Comparison of ENCODE assay signal across 25 mouse cellular contexts in the genomic region with DNA sequence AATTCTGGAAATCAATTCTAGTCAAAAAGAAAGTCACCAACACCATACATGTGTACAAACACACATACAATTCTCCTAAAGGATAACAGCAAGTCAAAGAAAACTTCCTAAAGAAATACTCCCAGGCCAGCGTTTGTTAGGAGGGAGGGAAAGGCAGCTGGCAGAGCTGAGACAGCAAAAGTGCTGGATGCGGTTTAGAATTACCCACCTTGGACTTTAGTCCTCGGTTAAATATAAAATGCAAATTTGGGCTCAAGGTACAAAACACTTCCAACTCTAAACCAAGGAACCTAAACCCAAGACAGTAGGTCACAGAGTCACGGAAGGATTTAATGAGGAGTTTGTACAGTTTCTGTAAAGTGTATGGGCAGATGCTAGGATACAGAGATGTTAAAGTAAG. TPM values are rescaled to one million over a fixed set of nuclear protein-coding genes. Genes with fewer than 3 reads are reported as not detected.
A peak's percentile ranks its signal among the peaks of the same experiment; 100 is the strongest.
DNase-seq lines count a peak whose midpoint lies in the region; ATAC-seq lines count a peak whose summit lies in the region.
"Had no signal": no experiment of that assay in that cellular context is flagged by ENCODE, and none has a peak within 500 bp of the region (broad histone marks: within the 10 kb centered on the region; RNA-seq: fewer than 3 reads in every experiment).

No protein-coding gene starts in this region.

- H3K36me3 ChIP-seq in intestine, embryonic 15.5 days: no peaks in the 10 kb centered on the region

- 65% methylated on average over 4 of the region's 4 CpGs for WGBS in intestine, embryonic 15.5 days

- H3K9ac ChIP-seq in intestine, embryonic 15.5 days: no peak overlapping the region
- H3K9ac ChIP-seq: embryonic facial prominence, embryonic 12.5 days; forebrain, embryonic 15.5 days; heart, embryonic 12.5 days; hindbrain, embryonic 15.5 days; stomach, embryonic 15.5 days had no signal

- peaks cover 9% of the 10 kb centered on the region; the same call in 1 of the 2 replicates for H3K4me1 ChIP-seq in intestine, embryonic 15.5 days (replicated peaks)

- no peak overlapping the region for H3K4me3 ChIP-seq in intestine, embryonic 15.5 days (replicated peaks)
- H3K4me3 ChIP-seq: embryonic facial prominence, embryonic 12.5 days; erythroblast, embryonic 14.5 days; heart, embryonic 12.5 days had no signal

- H3K27me3 ChIP-seq in intestine, embryonic 15.5 days (replicated peaks): no peaks in the 10 kb centered on the region
- H3K27me3 ChIP-seq: embryonic facial prominence, embryonic 12.5 days; forebrain, embryonic 15.5 days; heart, embryonic 12.5 days; hindbrain, embryonic 15.5 days; lung, embryonic 15.5 days; neural tube, embryonic 13.5 days; stomach, embryonic 15.5 days had no signal

- 0 out of 2 replicates have a peak overlapping the region, but pooled peaks have one; percentile 62 for H3K4me2 ChIP-seq in intestine, embryonic 15.5 days (replicated peaks)

- ATAC-seq in intestine, embryonic 15.5 days: no peak
- ATAC-seq: forebrain, embryonic 15.5 days had no signal

- H3K9me3 ChIP-seq in intestine, embryonic 15.5 days: no peaks in the 10 kb centered on the region
- H3K9me3 ChIP-seq: embryonic facial prominence, embryonic 12.5 days; forebrain, embryonic 15.5 days; heart, embryonic 12.5 days; hindbrain, embryonic 15.5 days; lung, embryonic 15.5 days; neural tube, embryonic 13.5 days; stomach, embryonic 15.5 days had no signal

- peak; percentile 41 to 66 for DNase-seq in kidney, adult 8-10 months
- no peak for DNase-seq in kidney, postnatal 10 days
- DNase-seq in kidney, adult 9 months: peak; percentile 68
- DNase-seq in kidney, postnatal 36 days: peak; percentile 27 to 63
- DNase-seq in thymus, postnatal 0 days (ENCODE audit: low spot score): no peak
- DNase-seq in layer of hippocampus, adult 18-20 months (ENCODE audit: low spot score in 2 of 2): no peak
- DNase-seq in layer of hippocampus, postnatal 25 days (ENCODE audit: extremely low spot score in 1 of 2, low spot score in 1 of 2): no peak
- DNase-seq: adrenal gland, postnatal 25 days; B cell, adult 2 months; cerebellum, adult 11 months; cerebellum, postnatal 10 days; heart, postnatal 14 days; lung, postnatal 4 days; right cerebral cortex, postnatal 14 days had no signal

- H3K27ac ChIP-seq in intestine, embryonic 15.5 days: no peak overlapping the region
- H3K27ac ChIP-seq: embryonic facial prominence, embryonic 12.5 days; forebrain, embryonic 15.5 days; hindbrain, embryonic 15.5 days; lung, embryonic 15.5 days; neural tube, embryonic 13.5 days; stomach, embryonic 15.5 days had no signal

RNA-seq across cellular contexts. Expression of a gene that starts 2.0 kb away (rescaled TPM):
- polyA plus RNA-seq in intestine, embryonic 15.5 days (2015; fragmentation: Nextera tagmentation; extraction: Ambion mirVana): 23.2 and 23.3 TPM in 2 replicates
- polyA plus RNA-seq in thymus, postnatal 0 days (2015; fragmentation: Nextera tagmentation; extraction: Ambion mirVana): 15.1 and 16.8 TPM in 2 replicates
- total RNA-seq in layer of hippocampus, adult 18-20 months (2021): 10 to 100 TPM; 14.4 to 15.1 TPM
- total RNA-seq in layer of hippocampus, postnatal 25 days (2021): 10 to 100 TPM; 12.2 to 18.4 TPM

RNA-seq across cellular contexts. Expression of a gene that starts 2.0 kb away (rescaled TPM):
- polyA plus RNA-seq in intestine, embryonic 15.5 days (2015; fragmentation: Nextera tagmentation; extraction: Ambion mirVana): 63.3 and 72.8 TPM in 2 replicates
- 54.3 and 56.6 TPM in 2 replicates for polyA plus RNA-seq in thymus, postnatal 0 days (2015; fragmentation: Nextera tagmentation; extraction: Ambion mirVana)
- total RNA-seq in layer of hippocampus, adult 18-20 months (2021): 10 to 100 TPM; 39.7 to 41.8 TPM
- total RNA-seq in layer of hippocampus, postnatal 25 days (2021): 10 to 100 TPM; 38.8 to 39.9 TPM

RNA-seq across cellular contexts. Expression of a gene that starts 42.3 kb away (rescaled TPM):
- 0.30 TPM in 1 of 2 replicates, not detected in the other for polyA plus RNA-seq in intestine, embryonic 15.5 days (2015; fragmentation: Nextera tagmentation; extraction: Ambion mirVana)
- polyA plus RNA-seq in thymus, postnatal 0 days (2015; fragmentation: Nextera tagmentation; extraction: Ambion mirVana): 2.7 and 2.8 TPM in 2 replicates
- total RNA-seq in layer of hippocampus, adult 18-20 months (2021): not detected
- not detected for total RNA-seq in layer of hippocampus, postnatal 25 days (2021)
- total RNA-seq: adrenal gland, postnatal 25 days; heart, postnatal 14 days; left cerebral cortex, postnatal 25 days had no signal
- polyA plus RNA-seq: embryonic facial prominence, embryonic 12.5 days; erythroblast, embryonic 14.5 days; forebrain, embryonic 15.5 days; gonadal fat pad, adult 2 months; heart, embryonic 12.5 days; lung, embryonic 15.5 days; neural tube, embryonic 13.5 days; stomach, embryonic 15.5 days had no signal

RNA-seq across cellular contexts. Expression of a gene that starts 47.4 kb away (rescaled TPM):
- polyA plus RNA-seq in intestine, embryonic 15.5 days (2015; fragmentation: Nextera tagmentation; extraction: Ambion mirVana): 2,580 and 2,742 TPM in 2 replicates
- polyA plus RNA-seq in thymus, postnatal 0 days (2015; fragmentation: Nextera tagmentation; extraction: Ambion mirVana): 1,216 and 1,339 TPM in 2 replicates
- 100 to 1,000 TPM; 296 to 308 TPM for total RNA-seq in layer of hippocampus, adult 18-20 months (2021)
- total RNA-seq in layer of hippocampus, postnatal 25 days (2021): 100 to 1,000 TPM; 303 to 347 TPM

RNA-seq across cellular contexts. Expression of a gene that starts 51.1 kb away (rescaled TPM):
- 0.42 and 0.77 TPM in 2 replicates for polyA plus RNA-seq in intestine, embryonic 15.5 days (2015; fragmentation: Nextera tagmentation; extraction: Ambion mirVana)
- 6.2 and 6.3 TPM in 2 replicates for polyA plus RNA-seq in thymus, postnatal 0 days (2015; fragmentation: Nextera tagmentation; extraction: Ambion mirVana)
- total RNA-seq in layer of hippocampus, adult 18-20 months (2021): not detected
- total RNA-seq in layer of hippocampus, postnatal 25 days (2021): not detected
- total RNA-seq: adrenal gland, postnatal 25 days; heart, postnatal 14 days; left cerebral cortex, postnatal 25 days had no signal
- polyA plus RNA-seq: erythroblast, embryonic 14.5 days; forebrain, embryonic 15.5 days; heart, embryonic 12.5 days; hindbrain, embryonic 15.5 days had no signal

Comparison
In these comparisons a context has a peak if more than half of its experiments do, and no peak if none do; other contexts are left out.
1. DNase-seq: peak in kidney, adult 8-10 months (2 of 2), kidney, adult 9 months (single experiment) and kidney, postnatal 36 days (2 of 2); none in kidney, postnatal 10 days (single experiment), thymus, postnatal 0 days (single experiment), layer of hippocampus, adult 18-20 months (0 of 2) and layer of hippocampus, postnatal 25 days (0 of 2).